Mouse (Mus musculus): Measurements from ENCODE around the gene Hist2h2bb. TPM values are rescaled to one million over a fixed set of nuclear protein-coding genes. Genes with fewer than 3 reads are reported as not detected.
A peak's percentile ranks its signal among the peaks of the same experiment; 100 is the strongest.

Hist2h2bb gene
- polyA plus RNA-seq, 1 experiment from 2014 or later, result 18.6 TPM

GRCm38 (mm10) chr3:96251787-96252186 is 17.8 kb upstream of the Hist2h2bb start:
- Histone ChIP-seq H3K4me3 (ENCODE audit: low read depth, low read length) (no peak overlapping the region), H3K27ac (replicated peaks; ENCODE audit: low read depth, low read length) (no peak overlapping the region), H3K4me2 (ENCODE audit: low read depth, low read length) (no peak overlapping the region), H3K4me1 (ENCODE audit: control insufficient read depth, insufficient read depth, low read length) (no peaks in the 10 kb centered on the region), H3K27me3 (ENCODE audit: control insufficient read depth, insufficient read depth, low read length) (no peaks in the 10 kb centered on the region), H3K36me3 (replicated peaks; ENCODE audit: control insufficient read depth, insufficient read depth, low read depth, low read length) (no peaks in the 10 kb centered on the region), H3K9me3 (replicated peaks; ENCODE audit: control insufficient read depth, low read length) (no peaks in the 10 kb centered on the region), H3K9ac (replicated peaks; ENCODE audit: low read length) (no peak overlapping the region)
- WGBS, result 82% methylated on average over 3 of the region's 3 CpGs
- ATAC-seq (replicated peaks; ENCODE audit: insufficient number of reproducible peaks, low FRiP score, low TSS enrichment, low read depth) (no peak), DNase-seq (ENCODE audit: low spot score) (no peak)

DNA sequence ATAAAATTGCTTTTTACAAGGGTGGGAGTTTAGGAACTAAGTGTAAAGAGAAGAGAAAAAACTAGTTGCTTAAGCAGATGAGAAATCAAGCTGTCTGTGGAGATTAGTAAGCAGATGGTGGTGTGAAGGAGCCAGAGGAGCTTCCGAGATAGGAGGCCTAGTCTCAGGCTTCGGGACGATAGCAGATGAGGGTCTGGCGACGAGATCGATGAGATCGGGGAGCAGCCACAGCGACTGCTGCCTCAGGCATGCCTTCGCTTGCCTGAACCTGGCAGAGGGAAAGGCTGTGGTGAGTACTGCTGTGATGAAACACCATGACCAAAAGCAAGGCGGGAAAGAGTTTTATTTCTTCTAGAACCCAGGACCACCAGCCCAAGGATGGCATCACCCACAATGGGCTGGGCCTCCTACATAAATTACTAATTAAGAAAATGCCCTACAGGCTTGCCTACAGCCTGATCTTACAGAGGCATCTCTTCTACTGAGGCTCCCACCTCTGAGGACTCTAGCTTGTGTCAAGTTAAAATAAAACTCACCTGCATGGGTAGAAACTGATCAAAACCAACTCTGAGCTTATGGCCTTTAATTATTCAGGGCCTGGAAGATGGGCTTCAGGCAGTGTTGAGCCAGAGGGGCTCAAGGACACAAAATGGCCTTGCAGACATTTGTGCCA is 14.7 kb upstream of the Hist2h2bb start:
- H3K4me1 ChIP-seq (ENCODE audit: control insufficient read depth, insufficient read depth, low read length), result no peaks in the 10 kb centered on the region
- ATAC-seq (replicated peaks; ENCODE audit: insufficient number of reproducible peaks, low FRiP score, low TSS enrichment, low read depth) (no peak), DNase-seq (ENCODE audit: low spot score) (peak; percentile 49)
- no peaks in the 10 kb centered on the region for H3K36me3 ChIP-seq (replicated peaks; ENCODE audit: control insufficient read depth, insufficient read depth, low read depth, low read length)
- H3K9me3 ChIP-seq (replicated peaks; ENCODE audit: control insufficient read depth, low read length), result no peaks in the 10 kb centered on the region
- no peak overlapping the region for H3K4me2 ChIP-seq (ENCODE audit: low read depth, low read length)
- 55% methylated on average over 10 of the region's 10 CpGs for WGBS
- H3K27ac ChIP-seq (replicated peaks; ENCODE audit: low read depth, low read length), result no peak overlapping the region
- H3K27me3 ChIP-seq (ENCODE audit: control insufficient read depth, insufficient read depth, low read length), result no peaks in the 10 kb centered on the region
- H3K4me3 ChIP-seq (ENCODE audit: low read depth, low read length), result no peak overlapping the region
- no peak overlapping the region for H3K9ac ChIP-seq (replicated peaks; ENCODE audit: low read length)

- no peaks in the 10 kb centered on the region for H3K27me3 ChIP-seq (ENCODE audit: control insufficient read depth, insufficient read depth, low read length)
- 83% methylated on average over 5 of the region's 5 CpGs for WGBS
- H3K9ac ChIP-seq (replicated peaks; ENCODE audit: low read length), result no peak overlapping the region
- no peak overlapping the region for H3K4me3 ChIP-seq (ENCODE audit: low read depth, low read length)
- H3K4me1 ChIP-seq (ENCODE audit: control insufficient read depth, insufficient read depth, low read length), result no peaks in the 10 kb centered on the region
- no peak overlapping the region for H3K27ac ChIP-seq (replicated peaks; ENCODE audit: low read depth, low read length)
- DNase-seq (ENCODE audit: low spot score) (no peak), ATAC-seq (replicated peaks; ENCODE audit: insufficient number of reproducible peaks, low FRiP score, low TSS enrichment, low read depth) (no peak)
- H3K9me3 ChIP-seq (replicated peaks; ENCODE audit: control insufficient read depth, low read length), result no peaks in the 10 kb centered on the region
- no peak overlapping the region for H3K4me2 ChIP-seq (ENCODE audit: low read depth, low read length)
- no peaks in the 10 kb centered on the region for H3K36me3 ChIP-seq (replicated peaks; ENCODE audit: control insufficient read depth, insufficient read depth, low read depth, low read length)
Observed at GRCm38 (mm10) chr3:96255926-96256593, 13.5 kb upstream of the Hist2h2bb start.

DNA sequence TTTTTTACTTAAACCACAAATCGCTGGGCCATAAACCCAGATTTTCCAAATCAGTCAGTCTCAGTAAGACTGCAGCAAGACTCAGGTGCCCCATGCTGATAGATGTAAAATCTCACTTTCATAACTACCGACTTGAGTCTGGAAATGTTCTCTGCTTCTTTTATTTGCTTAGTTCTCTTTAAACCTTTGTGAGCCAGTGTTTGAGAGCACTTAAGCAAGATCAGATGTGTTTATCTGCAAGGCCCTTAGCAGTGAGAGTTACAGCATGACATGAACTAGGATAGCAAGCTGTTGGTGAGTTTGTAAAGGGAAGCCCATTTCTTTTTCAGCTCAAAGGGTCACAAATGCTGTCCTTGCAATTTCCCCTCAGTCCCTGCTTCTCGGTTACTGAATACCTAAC is 12.4 kb upstream of the Hist2h2bb start:
- no peak for DNase-seq (ENCODE audit: low spot score)
- ATAC-seq (replicated peaks; ENCODE audit: insufficient number of reproducible peaks, low FRiP score, low TSS enrichment, low read depth), result no peak
- Histone ChIP-seq H3K27me3 (ENCODE audit: control insufficient read depth, insufficient read depth, low read length) (no peaks in the 10 kb centered on the region), H3K9ac (replicated peaks; ENCODE audit: low read length) (no peak overlapping the region), H3K4me3 (ENCODE audit: low read depth, low read length) (no peak overlapping the region), H3K4me1 (ENCODE audit: control insufficient read depth, insufficient read depth, low read length) (no peaks in the 10 kb centered on the region), H3K27ac (replicated peaks; ENCODE audit: low read depth, low read length) (no peak overlapping the region), H3K4me2 (ENCODE audit: low read depth, low read length) (no peak overlapping the region), H3K9me3 (replicated peaks; ENCODE audit: control insufficient read depth, low read length) (no peaks in the 10 kb centered on the region), H3K36me3 (replicated peaks; ENCODE audit: control insufficient read depth, insufficient read depth, low read depth, low read length) (no peaks in the 10 kb centered on the region)
- 76% methylated on average over 3 of the region's 3 CpGs for WGBS

- no peak for ATAC-seq (replicated peaks; ENCODE audit: insufficient number of reproducible peaks, low FRiP score, low TSS enrichment, low read depth)
- WGBS, result 84% methylated on average over 5 of the region's 5 CpGs
Observed at GRCm38 (mm10) chr3:96260220-96260619, 9.3 kb upstream of the Hist2h2bb start.

GRCm38 (mm10) chr3:96261623-96262022 is 7.9 kb upstream of the Hist2h2bb start:
- no peaks in the 10 kb centered on the region for H3K9me3 ChIP-seq (replicated peaks; ENCODE audit: control insufficient read depth, low read length)
- H3K27me3 ChIP-seq (ENCODE audit: control insufficient read depth, insufficient read depth, low read length), result no peaks in the 10 kb centered on the region
- no peaks in the 10 kb centered on the region; the same call in 1 of the 2 replicates for H3K4me1 ChIP-seq (ENCODE audit: control insufficient read depth, insufficient read depth, low read length)
- no peak overlapping the region; the same call in 1 of the 2 replicates for H3K4me3 ChIP-seq (ENCODE audit: low read depth, low read length)
- ATAC-seq (replicated peaks; ENCODE audit: insufficient number of reproducible peaks, low FRiP score, low TSS enrichment, low read depth), result no peak
- 45% methylated on average over 3 of the region's 3 CpGs for WGBS
- peak overlapping the region; percentile 89 for H3K4me2 ChIP-seq (ENCODE audit: low read depth, low read length)
- peak overlapping the region; percentile 80 for H3K9ac ChIP-seq (replicated peaks; ENCODE audit: low read length)
- no peaks in the 10 kb centered on the region for H3K36me3 ChIP-seq (replicated peaks; ENCODE audit: control insufficient read depth, insufficient read depth, low read depth, low read length)
- DNase-seq (ENCODE audit: low spot score), result no peak
- H3K27ac ChIP-seq (replicated peaks; ENCODE audit: low read depth, low read length), result peak overlapping the region; percentile 98

More at GRCm38 (mm10) chr3:96260220-96260619, 9.3 kb upstream of the Hist2h2bb start:
- Histone ChIP-seq H3K9ac (replicated peaks; ENCODE audit: low read length) (no peak overlapping the region), H3K4me1 (ENCODE audit: control insufficient read depth, insufficient read depth, low read length) (no peaks in the 10 kb centered on the region; the same call in 1 of the 2 replicates), H3K4me3 (ENCODE audit: low read depth, low read length) (no peak overlapping the region), H3K27me3 (ENCODE audit: control insufficient read depth, insufficient read depth, low read length) (no peaks in the 10 kb centered on the region), H3K36me3 (replicated peaks; ENCODE audit: control insufficient read depth, insufficient read depth, low read depth, low read length) (no peaks in the 10 kb centered on the region), H3K4me2 (ENCODE audit: low read depth, low read length) (no peak overlapping the region), H3K27ac (replicated peaks; ENCODE audit: low read depth, low read length) (no peak overlapping the region), H3K9me3 (replicated peaks; ENCODE audit: control insufficient read depth, low read length) (no peaks in the 10 kb centered on the region)
- no peak for DNase-seq (ENCODE audit: low spot score)

- WGBS, result under 1% methylated on average over 19 of the region's 19 CpGs
Observed at GRCm38 (mm10) chr3:96262216-96262875, 7.2 kb upstream of the Hist2h2bb start.

More at GRCm38 (mm10) chr3:96262216-96262875, 7.2 kb upstream of the Hist2h2bb start:
- Histone ChIP-seq H3K4me2 (ENCODE audit: low read depth, low read length) (peak overlapping the region; percentile 89), H3K4me1 (ENCODE audit: control insufficient read depth, insufficient read depth, low read length) (no peaks in the 10 kb centered on the region; the same call in 1 of the 2 replicates), H3K4me3 (ENCODE audit: low read depth, low read length) (peak overlapping the region; percentile 55), H3K36me3 (replicated peaks; ENCODE audit: control insufficient read depth, insufficient read depth, low read depth, low read length) (no peaks in the 10 kb centered on the region), H3K27ac (replicated peaks; ENCODE audit: low read depth, low read length) (peak overlapping the region; percentile 98), H3K27me3 (ENCODE audit: control insufficient read depth, insufficient read depth, low read length) (no peaks in the 10 kb centered on the region), H3K9me3 (replicated peaks; ENCODE audit: control insufficient read depth, low read length) (no peaks in the 10 kb centered on the region), H3K9ac (replicated peaks; ENCODE audit: low read length) (peak overlapping the region; percentile 80)
- peak; percentile 77 for ATAC-seq (replicated peaks; ENCODE audit: insufficient number of reproducible peaks, low FRiP score, low TSS enrichment, low read depth)
- DNase-seq (ENCODE audit: low spot score), result peak; percentile 82

All from embryonic facial prominence, embryonic 11.5 days (tissue).